Mouse (Mus musculus) midbrain, embryonic 12.5 days (tissue): ENCODE data around the gene Sp3. TPM values are rescaled to one million over a fixed set of nuclear protein-coding genes. Genes with fewer than 3 reads are reported as not detected.

ENCODE experiments used
- ATAC-seq: fragments of 200-750 bp; cut with Nextera tagmentation; 2 replicates; pipeline ENCODE4 v1.8.0; 2017; ENCODE audit warnings: low read depth, moderate TSS enrichment, moderate library complexity; ENCODE audit not compliant: low FRiP score
- H3K27ac ChIP-seq: fragments of 300-500 bp; sonication (generic); replicated peaks from 2 replicates; pipeline ENCODE4 v1.5.1; 2016; ENCODE audit warnings: mild to moderate bottlenecking
- H3K27me3 ChIP-seq: fragments of 300-500 bp; sonication (generic); 2 replicates; pipeline ENCODE4 v1.6.1; 2016; ENCODE audit warnings: mild to moderate bottlenecking
- H3K36me3 ChIP-seq: fragments of 300-500 bp; sonication (generic); 2 replicates; pipeline ENCODE4 v1.6.1; 2016
- H3K4me1 ChIP-seq: fragments of 300-500 bp; sonication (generic); 2 replicates; pipeline ENCODE4 v1.6.1; 2016
- H3K4me2 ChIP-seq: fragments of 300-500 bp; sonication (generic); replicated peaks from 2 replicates; pipeline ENCODE4 v1.6.1; 2016; ENCODE audit warnings: mild to moderate bottlenecking, moderate library complexity
- H3K4me3 ChIP-seq: fragments of 300-500 bp; sonication (generic); 2 replicates; pipeline ENCODE4 v1.5.1; 2016; ENCODE audit warnings: mild to moderate bottlenecking
- H3K9ac ChIP-seq: fragments of 300-500 bp; sonication (generic); replicated peaks from 2 replicates; pipeline ENCODE4 v1.6.1; 2016; ENCODE audit warnings: mild to moderate bottlenecking, moderate library complexity
- H3K9me3 ChIP-seq: fragments of 300-500 bp; sonication (generic); 2 replicates; pipeline ENCODE4 v1.6.1; 2016; ENCODE audit warnings: mild to moderate bottlenecking
- WGBS: fragments of 180-500 bp; shearing (Covaris S2); methylation state at CpG from one replicate; pipeline ENCODE4 v1.1.7; 2016; 5-methylcytosine and 5-hydroxymethylcytosine counted together
- polyA plus RNA-seq: library from polyadenylated mRNA; unstranded; fragments of >200 nt; fragmentation: Nextera tagmentation; extraction: Ambion mirVana; gene quantifications from 2 replicates; pipeline ENCODE4 v1.2.1, GENCODE M21; 2016

Gene Sp3
- polyA plus RNA-seq, 1 experiment from 2014 or later = 70.8 TPM

GRCm38 (mm10) chr2:72985516-72985915 is 5.3 kb upstream of the Sp3 start:
- no peak overlapping the region for H3K9ac ChIP-seq
- H3K36me3 ChIP-seq = no peaks in the 10 kb centered on the region
- H3K27me3 ChIP-seq = no peaks in the 10 kb centered on the region
- peaks cover 9% of the 10 kb centered on the region; the same call in 1 of the 2 replicates for H3K4me1 ChIP-seq
- H3K4me2 ChIP-seq = no peak overlapping the region
- H3K4me3 ChIP-seq = no peak overlapping the region
- H3K27ac ChIP-seq = no peak overlapping the region
- 38% methylated on average over 1 of the region's 1 CpGs for WGBS
- H3K9me3 ChIP-seq = no peaks in the 10 kb centered on the region
- no peak for ATAC-seq

- H3K9me3 ChIP-seq = no peaks in the 10 kb centered on the region
- WGBS = 71% methylated on average over 4 of the region's 4 CpGs
- no peaks in the 10 kb centered on the region for H3K36me3 ChIP-seq
- H3K4me1 ChIP-seq = peaks cover 9% of the 10 kb centered on the region; the same call in 1 of the 2 replicates
- no peaks in the 10 kb centered on the region for H3K27me3 ChIP-seq
- H3K27ac ChIP-seq = no peak overlapping the region
- no peak overlapping the region for H3K9ac ChIP-seq
- no peak overlapping the region for H3K4me3 ChIP-seq
- no peak overlapping the region for H3K4me2 ChIP-seq
- ATAC-seq = no peak
These were observed 4.6 kb upstream of the Sp3 start for GRCm38 (mm10) chr2:72984806-72985205.

- H3K27ac ChIP-seq = no peak overlapping the region
- ATAC-seq = no peak
- no peak overlapping the region for H3K4me2 ChIP-seq
- no peaks in the 10 kb centered on the region for H3K36me3 ChIP-seq
- H3K4me3 ChIP-seq = no peak overlapping the region
- WGBS = 93% methylated on average over 3 of the region's 3 CpGs
- H3K9ac ChIP-seq = no peak overlapping the region
- no peaks in the 10 kb centered on the region for H3K27me3 ChIP-seq
- H3K4me1 ChIP-seq = peaks cover 9% of the 10 kb centered on the region; the same call in 1 of the 2 replicates
- H3K9me3 ChIP-seq = no peaks in the 10 kb centered on the region
These were observed 3.0 kb upstream of the Sp3 start for GRCm38 (mm10) chr2:72983211-72983610.

GRCm38 (mm10) chr2:72982110-72982785 is 2.0 kb upstream of the Sp3 start:
- 95% methylated on average over 7 of the region's 7 CpGs for WGBS
- Histone ChIP-seq H3K9ac (no peak overlapping the region), H3K9me3 (no peaks in the 10 kb centered on the region), H3K27ac (no peak overlapping the region), H3K4me3 (no peak overlapping the region), H3K4me2 (no peak overlapping the region), H3K4me1 (peaks cover 13% of the 10 kb centered on the region), H3K36me3 (no peaks in the 10 kb centered on the region), H3K27me3 (no peaks in the 10 kb centered on the region)
- ATAC-seq = no peak

GRCm38 (mm10) chr2:72981441-72982109 is 1.3 kb upstream of the Sp3 start:
- ATAC-seq = no peak
- Histone ChIP-seq H3K4me3 (peak overlapping the region; percentile 99; the same call in 1 of the 2 replicates), H3K4me1 (peaks cover 19% of the 10 kb centered on the region), H3K4me2 (peak overlapping the region; percentile 65), H3K36me3 (no peaks in the 10 kb centered on the region), H3K9me3 (no peaks in the 10 kb centered on the region), H3K9ac (peak overlapping the region; percentile 100; the same call in 1 of the 2 replicates), H3K27me3 (no peaks in the 10 kb centered on the region), H3K27ac (peak overlapping the region; percentile 100; the same call in 1 of the 2 replicates)
- 80% methylated on average over 9 of the region's 9 CpGs for WGBS

GRCm38 (mm10) chr2:72981075-72981420 is 802 bp upstream of the Sp3 start:
- peak overlapping the region; percentile 99 for H3K4me3 ChIP-seq
- peak overlapping the region; percentile 100 for H3K27ac ChIP-seq
- peaks cover 22% of the 10 kb centered on the region for H3K4me1 ChIP-seq
- peak overlapping the region; percentile 100 for H3K9ac ChIP-seq
- H3K9me3 ChIP-seq = no peaks in the 10 kb centered on the region
- H3K36me3 ChIP-seq = no peaks in the 10 kb centered on the region
- H3K4me2 ChIP-seq = peak overlapping the region; percentile 65
- 9% methylated on average over 3 of the region's 3 CpGs for WGBS
- no peaks in the 10 kb centered on the region for H3K27me3 ChIP-seq
- no peak for ATAC-seq

- Histone ChIP-seq H3K9ac (peak overlapping the region; percentile 100), H3K4me3 (peak overlapping the region; percentile 99), H3K36me3 (no peaks in the 10 kb centered on the region), H3K27ac (peak overlapping the region; percentile 100), H3K4me1 (peaks cover 24% of the 10 kb centered on the region), H3K4me2 (peak overlapping the region; percentile 65), H3K27me3 (no peaks in the 10 kb centered on the region), H3K9me3 (no peaks in the 10 kb centered on the region)
- under 1% methylated on average over 21 of the region's 54 CpGs for WGBS
- peak; percentile 55 for ATAC-seq
These were observed 581 bp downstream of the Sp3 start for GRCm38 (mm10) chr2:72979659-72980071.

GRCm38 (mm10) chr2:72978901-72979658 is 1.2 kb downstream of the Sp3 start:
- Histone ChIP-seq H3K36me3 (no peaks in the 10 kb centered on the region), H3K9ac (peak overlapping the region; percentile 100), H3K27ac (peak overlapping the region; percentile 100), H3K9me3 (no peaks in the 10 kb centered on the region), H3K4me3 (peak overlapping the region; percentile 99), H3K4me2 (peak overlapping the region; percentile 65), H3K27me3 (no peaks in the 10 kb centered on the region), H3K4me1 (peaks cover 24% of the 10 kb centered on the region)
- WGBS = under 1% methylated on average over 35 of the region's 107 CpGs
- ATAC-seq = peak; percentile 79

GRCm38 (mm10) chr2:72978473-72978872 is 1.8 kb downstream of the Sp3 start:
- Histone ChIP-seq H3K4me2 (peak overlapping the region; percentile 65), H3K27me3 (no peaks in the 10 kb centered on the region), H3K9ac (peak overlapping the region; percentile 100), H3K27ac (peak overlapping the region; percentile 100), H3K4me3 (peak overlapping the region; percentile 99), H3K36me3 (no peaks in the 10 kb centered on the region), H3K4me1 (peaks cover 29% of the 10 kb centered on the region), H3K9me3 (no peaks in the 10 kb centered on the region)
- WGBS = under 1% methylated on average over 21 of the region's 38 CpGs
- peak; percentile 20 for ATAC-seq

GRCm38 (mm10) chr2:72977272-72977671 is 3.0 kb downstream of the Sp3 start:
- Histone ChIP-seq H3K36me3 (no peaks in the 10 kb centered on the region), H3K4me1 (peaks cover 29% of the 10 kb centered on the region), H3K27ac (no peak overlapping the region), H3K4me2 (peak overlapping the region; percentile 46), H3K9ac (0 out of 2 replicates have a peak overlapping the region, but pooled peaks have one; percentile 24), H3K4me3 (peak overlapping the region; percentile 23), H3K27me3 (no peaks in the 10 kb centered on the region), H3K9me3 (no peaks in the 10 kb centered on the region)
- 82% methylated on average over 1 of the region's 1 CpGs for WGBS
- no peak for ATAC-seq

- no peak overlapping the region for H3K4me3 ChIP-seq
- ATAC-seq = no peak
- H3K27me3 ChIP-seq = no peaks in the 10 kb centered on the region
- peaks cover 3% of the 10 kb centered on the region for H3K36me3 ChIP-seq
- H3K4me2 ChIP-seq = peak overlapping the region; percentile 26
- no peaks in the 10 kb centered on the region for H3K9me3 ChIP-seq
- no peak overlapping the region for H3K27ac ChIP-seq
- H3K4me1 ChIP-seq = peaks cover 25% of the 10 kb centered on the region
- H3K9ac ChIP-seq = no peak overlapping the region
These were observed 4.2 kb downstream of the Sp3 start for GRCm38 (mm10) chr2:72976036-72976435.

- Histone ChIP-seq H3K4me3 (no peak overlapping the region), H3K36me3 (peaks cover 30% of the 10 kb centered on the region)
- WGBS = 92% methylated on average over 6 of the region's 6 CpGs
These were observed 9.4 kb downstream of the Sp3 start for GRCm38 (mm10) chr2:72970831-72971230.

More at GRCm38 (mm10) chr2:72970831-72971230, 9.4 kb downstream of the Sp3 start:
- H3K9me3 ChIP-seq = no peaks in the 10 kb centered on the region
- no peaks in the 10 kb centered on the region for H3K27me3 ChIP-seq
- H3K27ac ChIP-seq = no peak overlapping the region
- no peak overlapping the region for H3K9ac ChIP-seq
- ATAC-seq = no peak
- peaks cover 10% of the 10 kb centered on the region for H3K4me1 ChIP-seq
- H3K4me2 ChIP-seq = no peak overlapping the region
